Mouse (Mus musculus) stomach, postnatal 0 days (tissue): ENCODE results near the gene Atp1b2. TPM values are rescaled to one million over a fixed set of nuclear protein-coding genes. Genes with fewer than 3 reads are reported as not detected.

ENCODE experiments used
- ATAC-seq: fragments of 200-750 bp; cut with Nextera tagmentation; 2 replicates; pipeline ENCODE4 v1.8.0; 2017; ENCODE audit not compliant: low FRiP score, low TSS enrichment
- DNase-seq: peaks from one replicate; pipeline ENCODE4 v3.0.0-alpha.2; 2016; ENCODE audit warnings: low spot score
- H3K27ac ChIP-seq: fragments of 300-500 bp; sonication (generic); replicated peaks from 2 replicates; pipeline ENCODE4 v1.5.1; 2014; ENCODE audit warnings: mild to moderate bottlenecking, control low read depth
- H3K27me3 ChIP-seq: fragments of 300-500 bp; sonication (generic); 2 replicates; pipeline ENCODE4 v1.6.1; 2014; ENCODE audit warnings: low read length; ENCODE audit not compliant: control insufficient read depth, insufficient read depth
- H3K36me3 ChIP-seq: fragments of 300-500 bp; sonication (generic); 2 replicates; pipeline ENCODE4 v1.6.1; 2014; ENCODE audit warnings: low read length, mixed read lengths; ENCODE audit not compliant: control insufficient read depth, insufficient read depth
- H3K4me1 ChIP-seq: fragments of 300-500 bp; sonication (generic); replicated peaks from 2 replicates; pipeline ENCODE4 v1.6.1; 2014; ENCODE audit warnings: antibody characterized with exemption; ENCODE audit not compliant: control insufficient read depth, insufficient read depth
- H3K4me2 ChIP-seq: fragments of 300-500 bp; sonication (generic); replicated peaks from 2 replicates; pipeline ENCODE4 v1.6.1; 2014; ENCODE audit warnings: low read depth, mild to moderate bottlenecking, control low read depth, moderate library complexity
- H3K4me3 ChIP-seq: fragments of 300-500 bp; sonication (generic); 2 replicates; pipeline ENCODE4 v1.5.1; 2014; ENCODE audit warnings: low read depth, low read length, control low read depth
- H3K9ac ChIP-seq: fragments of 300-500 bp; sonication (generic); 2 replicates; pipeline ENCODE4 v1.6.1; 2014; ENCODE audit warnings: mild to moderate bottlenecking, low read length, control low read depth, mixed read lengths
- H3K9me3 ChIP-seq: fragments of 300-500 bp; sonication (generic); 2 replicates; pipeline ENCODE4 v1.6.1; 2016; ENCODE audit warnings: low read length; ENCODE audit not compliant: control insufficient read depth
- CTCF ChIP-seq: IDR thresholded peaks from 2 replicates; pipeline ENCODE4 v1.5.1; 2016; ENCODE audit warnings: antibody characterized with exemption, low read depth, mild to moderate bottlenecking, moderate library complexity
- EP300 ChIP-seq: optimal IDR thresholded peaks from 2 replicates; pipeline ENCODE3; 2016; ENCODE audit warnings: antibody characterized with exemption
- WGBS: fragments of 180-500 bp; shearing (Covaris S2); extraction: QIAGEN DNeasy Blood & Tissue Kit; methylation state at CpG from one replicate; pipeline ENCODE4 v1.1.7; 2014; 5-methylcytosine and 5-hydroxymethylcytosine counted together
- polyA plus RNA-seq: library from polyadenylated mRNA; unstranded; fragments of >200 nt; fragmentation: Nextera tagmentation; extraction: Ambion mirVana; gene quantifications from 2 replicates; pipeline ENCODE4 v1.2.1, GENCODE M21; 2015

Atp1b2 gene
- polyA plus RNA-seq, 1 experiment from 2014 or later, result 5.3 TPM

DNA sequence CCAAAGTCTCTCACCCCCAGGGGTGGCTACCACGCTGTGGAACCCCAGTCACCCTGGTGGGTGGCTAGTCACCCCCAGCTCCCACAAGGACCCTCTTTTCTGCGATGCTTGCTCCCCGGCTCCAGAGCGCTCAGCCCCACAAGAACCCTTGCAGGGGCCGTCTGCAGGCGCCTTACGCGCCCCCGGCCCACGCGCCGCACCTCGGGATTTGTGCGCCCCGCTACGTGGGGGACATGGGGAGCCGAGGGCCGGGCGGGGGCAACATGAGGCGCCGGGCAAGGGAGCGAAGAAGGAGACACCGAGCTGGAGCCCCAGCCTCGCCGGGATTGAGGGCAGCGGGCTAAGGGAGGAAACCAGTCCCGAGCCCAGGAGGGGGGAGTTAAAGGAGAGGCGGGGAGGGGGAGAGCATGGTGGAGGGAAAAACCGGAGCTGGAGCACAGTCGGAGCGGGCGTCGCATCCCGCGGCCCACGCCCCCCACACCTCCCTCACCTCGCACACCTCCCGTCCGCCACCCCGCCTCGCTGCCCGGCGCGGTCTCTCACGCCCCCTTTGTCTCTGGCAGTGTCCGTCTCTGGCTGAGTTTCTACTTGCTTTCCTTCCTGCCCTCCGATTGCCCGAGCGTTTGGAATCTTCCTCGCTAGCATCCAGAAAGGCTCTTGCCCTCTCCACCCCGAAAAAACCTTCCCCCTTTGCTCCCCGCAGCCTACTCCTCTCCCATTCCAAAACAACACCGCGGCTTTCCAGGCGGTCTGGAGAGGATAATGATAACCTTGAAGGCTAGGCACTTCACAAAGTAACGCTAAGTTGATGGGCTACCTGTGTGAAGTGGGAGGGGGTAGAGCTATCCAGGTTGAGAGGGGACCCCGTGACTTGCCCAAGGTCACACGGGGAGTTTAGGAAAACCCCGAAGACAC is 45.6 kb downstream of the Atp1b2 start, which contains the start of gene Efnb3:
TSS of gene Efnb3 (minus strand) at position 355 of the 915 bp plus-strand sequence.
- Histone ChIP-seq H3K4me3 (peak within 1 kb of the TSS; percentile 54), H3K9me3 (no peaks in the 10 kb centered on the region), H3K27ac (no peak within 1 kb of the TSS), H3K9ac (peak within 1 kb of the TSS; percentile 67), H3K4me2 (peak within 1 kb of the TSS; percentile 92), H3K4me1 (no peaks in the 10 kb centered on the region), H3K36me3 (no peaks in the 10 kb centered on the region), H3K27me3 (no peaks in the 10 kb centered on the region; the same call in 1 of the 2 replicates)
- TF ChIP-seq EP300, result no peak
- no peak; the same call in 1 of the 2 replicates for TF ChIP-seq CTCF
- WGBS, result 2% methylated on average over 41 of the region's 59 CpGs
- ATAC-seq, result no peak; the same call in 1 of the 2 replicates
- peak; percentile 41 for DNase-seq

GRCm38 (mm10) chr11:69559183-69559582 is 46.6 kb downstream of the Atp1b2 start:
- no peak for ATAC-seq
- no peak for DNase-seq
- no peak overlapping the region for H3K27ac ChIP-seq

GRCm38 (mm10) chr11:69558756-69559155 is 47.0 kb downstream of the Atp1b2 start:
- no peak for ATAC-seq
- H3K9ac ChIP-seq, result 0 out of 2 replicates have a peak overlapping the region, but pooled peaks have one; percentile 18
- H3K27me3 ChIP-seq, result no peaks in the 10 kb centered on the region; the same call in 1 of the 2 replicates
- no peaks in the 10 kb centered on the region for H3K9me3 ChIP-seq
- no peak for DNase-seq
- 48% methylated on average over 6 of the region's 6 CpGs for WGBS
- no peak overlapping the region for H3K27ac ChIP-seq
- no peak overlapping the region for H3K4me3 ChIP-seq
- no peak for TF ChIP-seq EP300
- no peak for TF ChIP-seq CTCF
- H3K36me3 ChIP-seq, result no peaks in the 10 kb centered on the region
- H3K4me2 ChIP-seq, result peak overlapping the region; percentile 11; the same call in 1 of the 2 replicates
- no peaks in the 10 kb centered on the region for H3K4me1 ChIP-seq

More at GRCm38 (mm10) chr11:69559183-69559582, 46.6 kb downstream of the Atp1b2 start:
- H3K4me2 ChIP-seq, result peak overlapping the region; percentile 92
- H3K9ac ChIP-seq, result peak overlapping the region; percentile 67; the same call in 1 of the 2 replicates
- no peaks in the 10 kb centered on the region; the same call in 1 of the 2 replicates for H3K27me3 ChIP-seq
- WGBS, result 27% methylated on average over 5 of the region's 5 CpGs
- no peaks in the 10 kb centered on the region for H3K36me3 ChIP-seq
- H3K4me3 ChIP-seq, result peak overlapping the region; percentile 54
- no peaks in the 10 kb centered on the region for H3K4me1 ChIP-seq
- no peak for TF ChIP-seq CTCF
- H3K9me3 ChIP-seq, result no peaks in the 10 kb centered on the region

GRCm38 (mm10) chr11:69557381-69557958 is 48.3 kb downstream of the Atp1b2 start:
- H3K4me2 ChIP-seq, result no peak overlapping the region
- no peaks in the 10 kb centered on the region for H3K9me3 ChIP-seq
- DNase-seq, result no peak
- H3K4me3 ChIP-seq, result no peak overlapping the region
- no peak overlapping the region for H3K27ac ChIP-seq
- H3K27me3 ChIP-seq, result no peaks in the 10 kb centered on the region; the same call in 1 of the 2 replicates
- H3K36me3 ChIP-seq, result no peaks in the 10 kb centered on the region
- 49% methylated on average over 14 of the region's 14 CpGs for WGBS
- ATAC-seq, result no peak
- TF ChIP-seq CTCF, result no peak
- TF ChIP-seq EP300, result no peak
- H3K9ac ChIP-seq, result no peak overlapping the region
- H3K4me1 ChIP-seq, result no peaks in the 10 kb centered on the region

DNA sequence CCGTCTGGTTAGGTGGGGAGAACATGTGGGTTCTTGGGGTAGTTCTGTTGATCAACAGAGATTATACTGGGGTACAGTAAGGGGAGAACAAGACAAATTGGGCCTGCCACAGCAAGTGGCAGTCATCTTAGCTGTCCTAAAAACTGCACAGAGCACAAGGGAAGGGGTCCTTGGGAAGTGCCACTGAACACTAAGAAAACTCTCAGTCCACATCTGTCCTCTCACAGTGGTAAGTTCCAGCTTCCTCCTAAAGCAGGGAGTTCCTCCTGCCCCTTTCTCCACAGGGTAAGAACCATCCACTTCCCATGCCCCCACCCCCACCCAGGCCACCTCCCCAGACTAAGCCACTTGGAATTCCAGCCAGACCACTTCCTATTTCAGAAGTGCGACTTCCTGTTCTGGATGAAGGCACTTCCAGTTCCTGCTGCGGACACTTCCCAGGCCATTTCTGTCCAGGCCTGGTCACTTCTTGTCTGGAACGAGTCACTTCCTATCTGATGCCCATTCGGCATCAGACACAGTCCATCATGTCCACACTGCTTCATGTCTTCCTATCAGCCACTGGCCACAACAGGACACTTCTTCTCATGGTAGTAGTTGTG is 51.1 kb downstream of the Atp1b2 start:
- no peaks in the 10 kb centered on the region for H3K9me3 ChIP-seq
- H3K4me3 ChIP-seq, result no peak overlapping the region
- TF ChIP-seq CTCF, result no peak
- no peak for TF ChIP-seq EP300
- H3K36me3 ChIP-seq, result no peaks in the 10 kb centered on the region
- H3K9ac ChIP-seq, result no peak overlapping the region
- no peaks in the 10 kb centered on the region for H3K4me1 ChIP-seq
- no peaks in the 10 kb centered on the region; the same call in 1 of the 2 replicates for H3K27me3 ChIP-seq
- H3K4me2 ChIP-seq, result no peak overlapping the region
- DNase-seq (no peak), ATAC-seq (no peak)
- H3K27ac ChIP-seq, result no peak overlapping the region
- 82% methylated on average over 5 of the region's 5 CpGs for WGBS
